Mouse (Mus musculus): ENCODE results near the gene Lca5l.
"Not testable (repeated sequence)": the region's sequence is repeated elsewhere in the genome, so short reads cannot be mapped to it uniquely, and the experiment has no call there.

The Lca5l gene

GRCm38 (mm10) chr16:96165723-96166264, 26.3 kb downstream of the Lca5l start:
- DNase-seq (ENCODE audit: low spot score in 2 of 2): no peak

- DNase-seq (ENCODE audit: low spot score in 2 of 2): no peak
Observed at GRCm38 (mm10) chr16:96161336-96161735, 30.7 kb downstream of the Lca5l start.

- no peak for DNase-seq (ENCODE audit: low spot score in 2 of 2)
Observed at GRCm38 (mm10) chr16:96160927-96161326, 31.1 kb downstream of the Lca5l start.

- no peak for DNase-seq (ENCODE audit: low spot score in 2 of 2)
Observed at GRCm38 (mm10) chr16:96159794-96160346, 32.2 kb downstream of the Lca5l start.

- DNase-seq (ENCODE audit: low spot score in 2 of 2): peak; percentile 30 to 31
Observed at GRCm38 (mm10) chr16:96159091-96159731, 32.9 kb downstream of the Lca5l start.

GRCm38 (mm10) chr16:96158511-96159080, 33.5 kb downstream of the Lca5l start:
- no peak for DNase-seq (ENCODE audit: low spot score in 2 of 2)

- peak; percentile 65 to 84 for DNase-seq (ENCODE audit: low spot score in 2 of 2)
Observed at GRCm38 (mm10) chr16:96157171-96157570, 34.9 kb downstream of the Lca5l start.

- peak; percentile 64 to 80 for DNase-seq (ENCODE audit: low spot score in 2 of 2)
Observed at GRCm38 (mm10) chr16:96156019-96156418, 36.1 kb downstream of the Lca5l start.

- DNase-seq (ENCODE audit: low spot score in 2 of 2): no peak
Observed at GRCm38 (mm10) chr16:96154476-96154875, 37.6 kb downstream of the Lca5l start.

- peak; percentile 36 to 53 for DNase-seq (ENCODE audit: low spot score in 2 of 2)
Observed at GRCm38 (mm10) chr16:96151551-96151950, 40.5 kb downstream of the Lca5l start.

- DNase-seq (ENCODE audit: low spot score in 2 of 2): no peak
Observed at GRCm38 (mm10) chr16:96150995-96151394, 41.1 kb downstream of the Lca5l start.

- no peak for DNase-seq (ENCODE audit: low spot score in 2 of 2)
Observed at GRCm38 (mm10) chr16:96149311-96149710, 42.8 kb downstream of the Lca5l start.

- no peak for DNase-seq (ENCODE audit: low spot score in 2 of 2)
Observed at GRCm38 (mm10) chr16:96148834-96149233, 43.2 kb downstream of the Lca5l start.

- DNase-seq (ENCODE audit: low spot score in 2 of 2): no peak
Observed at GRCm38 (mm10) chr16:96145814-96146213, 46.3 kb downstream of the Lca5l start.

GRCm38 (mm10) chr16:96145110-96145800, 46.8 kb downstream of the Lca5l start, which contains the start of gene Wrb:
Gene Wrb, plus strand, starts transcription at chr16:96145407.
- peak; percentile 100 for DNase-seq (ENCODE audit: low spot score in 2 of 2)

GRCm38 (mm10) chr16:96144748-96145109, 47.3 kb downstream of the Lca5l start:
- not testable (repeated sequence) for DNase-seq (ENCODE audit: low spot score in 2 of 2)

GRCm38 (mm10) chr16:96128466-96128865, 63.6 kb downstream of the Lca5l start:
- DNase-seq (ENCODE audit: low spot score in 2 of 2): no peak

GRCm38 (mm10) chr16:96127657-96128344, 64.3 kb downstream of the Lca5l start, which contains the start of gene Hmgn1:
Gene Hmgn1, minus strand, starts transcription at chr16:96127729.
- peak; percentile 94 to 96 for DNase-seq (ENCODE audit: low spot score in 2 of 2)

GRCm38 (mm10) chr16:96127288-96127656, 64.8 kb downstream of the Lca5l start:
- no peak for DNase-seq (ENCODE audit: low spot score in 2 of 2)

- no peak for DNase-seq (ENCODE audit: low spot score in 2 of 2)
Observed at GRCm38 (mm10) chr16:96126684-96127171, 65.3 kb downstream of the Lca5l start.

GRCm38 (mm10) chr16:96120022-96120623, 71.9 kb downstream of the Lca5l start:
- no peak for DNase-seq (ENCODE audit: low spot score in 2 of 2)

Data from frontal cortex, postnatal 36 days (tissue).